Mouse (Mus musculus): ENCODE measurements around the gene Atp1b1.

Gene Atp1b1

DNA sequence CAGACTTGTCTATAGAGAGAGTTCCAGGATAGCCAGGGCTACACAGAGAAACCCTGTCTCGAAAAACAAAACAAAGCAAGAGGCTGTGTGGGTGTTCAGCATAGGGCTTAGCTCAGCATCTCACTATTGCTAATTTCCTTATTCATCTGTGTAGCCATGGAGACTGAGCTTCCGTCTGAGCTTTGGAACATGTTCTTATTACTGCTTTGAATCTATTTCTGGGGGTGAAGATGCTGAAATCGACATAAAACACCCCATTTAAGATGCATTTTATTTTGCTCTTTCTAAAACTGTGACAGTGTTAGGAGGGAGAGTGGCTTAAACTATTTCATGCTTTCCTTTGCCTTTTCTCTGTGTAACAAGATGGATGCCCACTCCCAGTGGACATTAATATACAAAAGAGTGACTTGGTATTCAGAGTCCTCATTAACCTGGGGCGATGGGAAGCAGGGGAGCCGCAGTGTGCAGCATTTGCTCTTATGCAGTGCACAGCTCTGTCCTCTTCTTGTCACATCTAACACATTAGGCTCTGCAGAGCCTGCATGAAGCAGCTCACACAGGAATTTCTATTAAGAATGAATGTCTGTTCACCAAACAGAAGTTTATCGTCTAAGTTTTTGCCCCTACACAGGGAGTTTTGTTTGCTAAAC, 62.9 kb downstream of the Atp1b1 start:
- CTCF ChIA-PET = interaction anchor here (0.7 kb wide), 1 partner anchor 63 kb away, joined by 5 read pairs; no protein-coding TSS in a partner anchor

- CTCF ChIA-PET = no interaction called here
Observed at GRCm38 (mm10) chr1:164392176-164392575, 66.0 kb downstream of the Atp1b1 start.

DNA sequence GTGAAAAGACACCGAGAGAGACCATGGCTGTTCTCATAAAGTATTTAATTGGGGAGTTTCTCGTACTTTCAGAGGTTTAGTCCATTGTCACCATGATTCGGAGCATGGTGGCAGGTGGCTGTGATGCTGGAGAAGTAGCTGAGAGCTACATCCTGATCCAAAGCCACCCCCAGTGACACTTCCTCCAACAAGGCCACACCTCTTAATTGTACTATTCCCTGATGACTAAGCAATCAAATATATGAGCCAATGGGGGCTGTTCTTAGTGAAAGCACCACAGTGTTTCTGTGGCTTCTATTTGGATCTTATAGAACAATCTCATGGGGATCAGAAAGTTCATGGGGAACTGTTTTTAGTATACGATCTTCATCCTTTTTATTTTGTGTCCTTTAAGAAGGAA, 68.4 kb downstream of the Atp1b1 start:
- CTCF ChIA-PET = no interaction called here

Data from spleen, embryonic (tissue).